Mouse (Mus musculus): ENCODE measurements at regions not wholly inside any gene's neighbourhood (a gene's known extent, or its start where the extent isn't known, plus 50 kb on each side); places are given as distances from the start of the nearest gene placed in this dataset.

DNA sequence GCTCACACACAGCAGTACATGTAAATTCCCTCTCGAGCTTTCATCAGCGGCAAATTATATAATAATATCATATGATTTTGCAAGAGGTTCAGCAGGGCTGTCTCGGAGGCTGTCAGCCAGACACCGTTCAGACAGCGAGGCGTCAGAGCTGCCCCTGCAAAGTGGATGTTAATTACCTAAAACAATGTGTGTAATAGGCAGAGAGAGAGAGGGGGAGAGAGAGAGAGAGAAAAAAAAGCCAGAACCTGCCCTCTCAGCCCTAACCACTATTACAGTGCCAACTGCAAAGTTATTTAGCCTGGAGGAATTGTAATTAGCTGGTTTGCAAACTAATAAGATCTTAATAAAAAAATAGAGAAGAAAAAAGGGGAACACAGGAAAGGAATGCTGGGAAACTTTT lies 225.1 kb upstream of the Msx2 start:
- DNase-seq = peak; percentile 51

DNA sequence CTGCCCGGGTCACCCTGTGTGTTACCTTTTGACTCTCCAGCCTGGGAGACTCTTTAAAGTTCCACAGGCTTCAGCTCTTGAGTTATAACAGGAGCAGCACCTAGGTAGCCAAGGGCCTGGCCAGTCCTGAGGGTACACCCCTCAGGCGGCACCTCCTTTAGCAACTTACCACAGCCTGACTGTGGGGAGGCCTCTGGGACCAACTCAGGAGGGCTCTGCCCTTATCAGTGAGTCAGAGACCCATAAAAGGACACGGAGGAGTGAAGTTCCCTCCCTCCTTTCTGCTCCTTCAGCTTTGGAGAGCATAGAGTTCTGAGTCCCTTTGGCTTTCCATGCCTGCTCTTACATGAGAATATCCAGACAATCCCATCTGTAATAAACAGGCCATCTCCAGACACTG lies 222.5 kb upstream of the Msx2 start:
- DNase-seq = no peak

DNA sequence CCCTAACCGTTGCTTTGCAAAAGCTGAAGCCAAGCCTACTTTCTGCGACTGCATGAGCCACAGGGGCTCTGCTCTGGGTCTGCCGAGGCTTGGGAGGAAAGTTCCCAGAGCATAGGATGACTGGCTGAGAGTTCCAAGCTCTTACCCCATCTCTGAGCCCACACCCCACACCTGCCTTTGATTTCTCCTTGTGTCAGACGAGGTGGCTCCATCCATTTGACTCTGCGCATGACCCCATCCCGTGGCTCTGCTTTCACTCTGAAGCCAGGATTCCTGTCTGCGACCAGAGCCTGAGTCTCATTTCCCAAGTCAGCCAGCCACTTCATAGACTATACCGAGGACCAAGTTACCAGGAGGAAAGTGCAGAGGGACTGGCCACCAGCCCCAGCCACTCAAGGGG lies 216.1 kb upstream of the Msx2 start:
- no peak for DNase-seq

DNA sequence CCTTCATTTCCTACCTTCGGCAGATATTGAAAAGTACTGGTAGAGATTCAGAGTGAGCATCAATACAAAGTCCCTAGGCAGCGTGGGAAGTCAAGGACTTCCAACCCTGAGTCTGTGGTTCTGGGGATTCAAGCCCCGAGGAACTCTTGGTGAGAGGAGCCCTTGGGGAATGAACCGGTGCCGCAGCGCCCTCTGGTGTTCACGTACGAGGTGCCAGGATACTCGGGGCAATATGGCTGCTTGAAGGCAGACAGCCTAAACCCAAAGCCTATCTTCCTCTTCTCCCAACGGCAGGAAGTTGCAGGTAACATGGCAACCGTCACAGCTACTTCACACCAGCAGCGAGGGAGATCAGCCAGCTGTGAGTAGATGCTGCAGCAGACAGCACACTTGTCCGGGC lies 215.6 kb upstream of the Msx2 start:
- DNase-seq = peak; percentile 85

DNA sequence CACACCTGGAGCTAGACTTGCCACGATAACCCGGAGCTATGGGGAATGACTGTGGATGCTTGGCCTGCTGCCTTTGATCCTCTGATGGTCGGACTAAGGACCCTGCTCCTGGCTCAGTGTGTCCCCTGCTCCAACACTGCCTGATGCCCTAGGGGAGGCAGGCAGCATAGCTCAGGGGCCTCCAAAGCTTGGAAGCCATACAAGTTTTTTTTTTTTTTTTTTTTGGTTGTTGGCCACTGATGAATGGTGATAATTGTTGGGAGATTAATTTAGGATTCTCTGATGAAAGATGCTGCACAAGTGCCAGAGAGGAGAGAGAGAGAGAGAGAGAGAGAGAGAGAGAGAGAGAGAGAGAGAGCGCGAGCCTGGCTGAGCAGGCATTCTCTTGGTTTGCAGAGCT lies 211.6 kb upstream of the Msx2 start:
- DNase-seq = peak; percentile 51

DNA sequence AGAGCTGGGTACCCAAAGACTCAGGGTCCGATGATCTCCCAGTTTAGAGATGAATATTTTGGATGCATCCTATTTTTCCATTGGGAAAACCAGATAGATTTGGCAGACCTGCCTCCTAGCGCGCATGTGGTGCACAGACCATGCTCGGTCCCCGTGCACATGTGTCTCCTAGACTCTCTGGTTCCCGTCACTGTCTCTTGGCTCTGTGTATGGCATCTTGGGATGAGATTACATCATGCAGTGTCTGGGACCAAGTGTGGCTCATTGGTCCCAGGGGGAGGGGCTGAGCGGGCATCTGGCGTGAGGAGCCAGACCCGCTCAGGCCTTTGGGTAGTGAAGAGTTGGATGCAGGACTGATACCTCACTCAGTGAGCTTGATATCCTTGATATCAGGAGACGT lies 204.3 kb upstream of the Msx2 start:
- no peak for DNase-seq

DNA sequence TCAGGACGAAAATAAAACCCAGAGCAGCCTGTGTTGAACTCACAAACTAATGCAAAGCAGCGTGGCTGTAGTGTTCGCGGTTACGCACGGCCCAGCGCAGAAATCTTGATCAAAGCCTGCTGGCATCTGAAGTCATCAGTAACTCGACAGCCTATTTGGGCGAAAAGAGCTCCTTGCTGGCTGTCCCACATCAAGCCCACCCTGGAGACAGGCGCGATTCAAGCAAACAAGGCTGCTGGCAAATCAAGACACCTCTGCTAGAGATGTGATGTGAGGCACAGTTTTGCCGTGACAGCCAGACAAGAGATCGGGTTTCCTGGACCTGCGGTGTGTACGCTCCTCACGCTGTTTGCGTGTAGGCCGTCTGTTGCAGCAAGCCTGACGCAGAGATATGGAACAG lies 197.5 kb upstream of the Msx2 start:
- no peak for DNase-seq

DNA sequence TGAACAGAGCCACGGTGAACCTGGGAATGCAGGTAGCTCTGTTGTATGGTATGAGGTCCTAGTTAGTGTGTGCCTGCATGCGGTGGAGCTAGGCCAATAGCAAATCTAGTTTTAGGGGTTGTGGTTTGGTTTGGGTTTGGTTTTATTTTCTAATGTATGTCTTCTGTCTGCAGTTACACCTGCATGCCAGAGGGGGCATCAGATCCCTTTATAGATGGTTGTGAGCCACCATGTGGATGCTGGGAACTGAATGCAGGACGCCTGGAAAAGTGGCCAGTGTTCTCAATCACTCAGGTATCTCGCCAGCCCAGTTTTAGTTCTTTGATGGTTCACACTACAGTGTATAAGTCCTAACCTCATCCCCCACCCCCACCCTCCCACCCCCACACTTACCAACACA lies 194.6 kb upstream of the Msx2 start:
- no peak for DNase-seq

DNA sequence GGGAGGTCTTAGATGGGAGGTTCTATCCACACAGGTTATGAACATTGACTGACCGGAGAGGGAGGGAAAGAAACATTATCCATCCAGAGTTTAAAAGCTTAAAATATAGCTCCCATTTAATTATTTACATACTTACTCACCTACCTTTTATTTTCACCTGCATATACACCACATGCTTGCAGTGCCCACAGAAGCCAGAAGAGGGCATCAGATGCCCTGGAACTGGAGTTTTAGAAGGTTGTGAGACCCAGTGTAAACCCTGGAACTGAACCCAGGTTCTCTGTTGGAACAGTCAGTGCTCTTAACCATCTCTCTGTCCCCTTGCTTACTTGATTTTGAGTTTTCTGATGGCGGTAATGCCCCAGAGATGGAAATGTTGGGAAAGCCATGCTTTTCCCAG lies 192.7 kb upstream of the Msx2 start:
- DNase-seq = no peak

DNA sequence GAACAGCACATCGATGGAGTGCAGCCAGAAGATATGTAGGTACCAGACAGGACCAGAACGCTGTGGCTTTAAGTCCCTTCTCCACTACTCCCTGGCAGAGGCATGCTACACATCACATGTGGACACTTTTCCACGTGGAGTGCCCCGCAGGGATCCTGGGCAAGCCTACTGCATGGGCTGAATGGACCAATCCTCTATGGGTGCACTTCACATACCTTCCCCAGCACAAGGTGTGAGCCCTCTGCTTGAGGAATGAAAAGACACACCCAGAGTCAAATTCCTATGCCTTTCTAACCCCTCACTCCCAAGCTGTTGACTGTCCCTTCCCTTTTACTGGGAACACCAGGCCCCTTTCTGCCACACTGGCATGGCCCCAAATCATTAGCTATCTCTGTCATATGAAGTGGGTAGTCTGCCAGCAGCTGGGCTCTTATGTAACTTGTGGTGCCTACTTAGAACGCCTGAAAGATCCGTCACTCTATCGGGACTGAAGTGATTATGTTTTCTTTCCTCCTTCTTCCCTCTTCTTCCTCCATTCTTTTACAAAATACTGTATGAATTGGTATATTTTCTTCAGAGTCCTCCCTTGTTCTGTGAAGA lies 191.9 kb upstream of the Msx2 start:
- DNase-seq = no peak

DNA sequence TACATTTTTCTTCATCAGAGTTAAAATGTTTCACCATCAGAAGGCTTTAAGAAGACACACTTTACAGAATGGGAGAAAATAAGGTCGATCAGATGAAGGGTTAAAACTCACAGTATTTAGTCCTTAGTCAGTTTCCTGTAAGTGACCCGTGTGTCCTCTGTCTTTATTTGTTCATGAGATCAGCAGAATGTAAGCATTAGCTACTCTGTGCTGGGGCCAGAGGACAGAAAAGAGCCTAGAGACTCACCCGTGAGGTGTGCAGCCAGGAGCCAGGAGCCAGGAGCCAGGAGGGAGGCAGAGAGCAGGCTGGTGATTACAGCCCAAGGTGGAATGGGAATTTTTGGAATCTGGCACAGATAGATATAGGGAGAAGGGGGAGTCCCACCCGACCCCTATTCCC lies 180.0 kb upstream of the Msx2 start:
- DNase-seq = no peak

DNA sequence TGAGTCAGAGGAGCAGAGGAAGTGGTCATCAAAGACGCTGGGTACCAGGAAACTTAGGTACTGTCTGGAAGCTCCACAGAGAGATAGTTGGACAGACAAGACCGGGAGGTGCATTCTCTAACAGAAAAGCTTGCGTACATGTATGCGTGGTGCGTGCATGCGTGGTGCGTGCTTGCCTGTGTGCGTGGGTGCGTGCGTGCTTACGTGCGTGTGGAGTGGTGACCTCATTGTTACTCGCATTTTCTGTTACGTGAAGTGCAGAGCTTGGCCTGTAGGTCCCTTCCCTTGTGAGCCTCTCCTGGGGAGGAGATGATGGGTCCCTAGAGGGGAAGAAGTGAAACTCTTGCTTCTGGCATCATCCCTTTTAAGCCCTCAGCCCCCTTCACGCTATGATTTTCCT lies 175.5 kb upstream of the Msx2 start:
- peak; percentile 43 for DNase-seq

DNA sequence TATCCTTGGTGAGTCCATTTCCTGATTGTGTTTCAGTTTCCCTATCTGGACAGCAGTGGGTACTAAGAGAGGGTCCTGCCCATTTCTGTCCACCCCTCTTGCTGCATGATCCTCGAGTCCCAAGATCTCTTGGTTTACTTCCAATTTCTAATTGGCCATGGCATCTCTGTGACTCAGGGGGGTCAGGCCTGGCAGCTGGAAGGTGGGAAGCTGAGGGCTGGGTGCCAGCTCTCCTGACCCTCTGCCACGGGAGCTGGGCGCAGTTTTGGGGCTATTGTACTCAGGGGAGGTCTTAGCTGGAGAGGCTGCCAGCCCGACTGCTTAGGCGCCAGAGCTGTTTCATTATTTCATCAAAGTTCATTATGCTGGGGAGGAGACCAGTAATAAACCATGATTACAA lies 169.7 kb upstream of the Msx2 start:
- peak; percentile 28 for DNase-seq

DNA sequence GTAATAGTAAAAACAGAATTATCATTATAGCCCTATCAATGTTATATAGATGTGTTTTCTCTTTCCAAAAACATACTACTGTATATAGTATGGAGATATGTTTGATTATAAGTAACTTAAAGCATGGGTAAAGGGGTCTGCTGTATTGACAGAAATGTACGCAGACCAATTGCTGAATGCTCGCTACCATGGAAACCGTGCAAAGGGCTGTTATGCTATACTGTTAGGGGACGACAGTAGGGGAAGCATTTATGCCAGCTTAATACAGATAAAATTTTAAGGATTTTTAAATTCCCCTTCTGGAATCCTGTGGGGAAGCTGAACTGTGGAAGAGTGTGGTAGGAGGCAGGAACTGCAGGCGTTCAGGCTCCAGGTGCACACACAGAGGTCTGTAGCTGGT lies 166.7 kb upstream of the Msx2 start:
- DNase-seq = no peak

DNA sequence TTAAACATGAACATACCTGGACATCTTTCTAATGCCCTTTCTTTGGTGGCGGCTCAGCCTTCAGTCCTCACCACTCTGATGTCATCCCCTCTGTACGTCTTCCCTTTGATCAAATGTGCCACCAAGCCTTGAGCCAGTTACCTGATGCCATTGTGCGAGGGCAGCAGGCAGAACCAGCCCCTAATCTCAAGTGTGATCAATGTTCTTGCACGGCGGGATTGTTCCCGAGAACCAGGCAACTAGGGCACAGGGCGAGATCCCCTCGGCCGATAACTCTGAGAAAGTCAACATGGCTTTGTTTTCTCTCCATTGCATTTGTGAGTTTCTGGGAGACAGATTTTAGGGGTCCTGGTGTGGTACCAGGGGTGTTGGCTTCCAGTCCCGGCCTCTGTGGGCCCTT lies 166.2 kb upstream of the Msx2 start:
- DNase-seq = no peak

DNA sequence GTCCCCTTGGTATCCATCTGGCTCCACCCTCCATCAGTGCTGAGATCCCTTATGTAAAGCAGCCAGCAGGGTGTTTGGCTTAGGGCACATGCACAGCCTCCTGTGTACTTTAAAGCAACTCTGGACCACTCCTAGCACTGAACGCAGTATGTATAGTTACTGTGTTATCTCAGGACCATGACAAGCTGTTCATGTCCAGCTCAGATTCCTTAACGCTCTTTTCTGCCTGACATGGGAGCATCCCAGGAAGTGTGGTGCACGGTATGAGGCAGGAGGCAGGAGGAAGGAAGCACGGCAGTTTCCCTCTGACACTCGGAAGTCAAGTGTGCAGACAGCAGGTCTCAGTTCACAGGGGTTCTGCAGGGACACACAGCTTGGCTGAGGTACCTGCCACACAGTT lies 163.1 kb upstream of the Msx2 start:
- DNase-seq = no peak

DNA sequence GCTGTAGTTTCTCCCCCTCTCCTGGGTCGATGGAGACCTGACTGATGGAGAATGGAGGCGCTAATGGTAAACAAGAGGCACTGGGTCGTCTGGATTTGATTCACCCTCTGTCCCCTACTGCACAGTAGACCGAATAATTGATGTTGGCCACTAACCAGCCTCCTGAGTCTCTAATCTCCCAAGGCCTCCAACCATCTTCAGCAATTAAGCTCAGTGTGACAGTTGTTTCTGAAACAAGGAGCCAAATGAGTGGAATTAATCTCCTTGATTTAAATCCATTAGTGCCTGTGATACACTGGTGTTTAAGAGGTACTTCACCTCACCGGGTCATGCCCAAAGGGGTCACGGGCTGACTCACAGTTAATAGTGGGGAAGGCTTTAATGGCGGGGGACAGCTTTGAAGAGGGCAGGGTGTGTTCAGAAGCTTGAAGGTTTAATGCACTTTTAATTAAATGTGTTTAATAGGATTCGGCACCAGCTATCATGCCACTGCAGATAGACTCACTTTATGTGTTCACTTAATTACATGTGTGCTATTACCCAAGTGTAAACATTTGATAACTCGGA lies 161.8 kb upstream of the Msx2 start:
- DNase-seq = peak; percentile 96

DNA sequence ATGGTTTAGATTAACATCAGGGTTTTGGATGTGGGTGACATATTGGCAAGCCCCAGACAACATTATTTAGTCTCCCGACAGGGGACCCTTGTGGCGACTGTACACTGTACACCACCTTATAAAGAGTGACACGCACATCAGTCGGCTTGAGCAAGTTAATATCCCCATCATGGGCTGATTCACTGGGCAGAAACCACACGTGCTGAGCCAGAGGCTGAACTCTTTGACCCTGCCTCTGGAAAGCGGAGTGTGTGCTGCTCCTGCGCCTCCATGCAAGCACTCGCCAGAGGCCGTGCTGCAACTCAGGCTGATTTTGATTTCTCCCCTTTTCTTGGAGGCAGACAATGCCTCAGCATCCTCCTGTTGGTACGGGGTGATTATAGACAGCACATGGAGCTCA lies 125.2 kb upstream of the Msx2 start:
- DNase-seq = peak; percentile 45

DNA sequence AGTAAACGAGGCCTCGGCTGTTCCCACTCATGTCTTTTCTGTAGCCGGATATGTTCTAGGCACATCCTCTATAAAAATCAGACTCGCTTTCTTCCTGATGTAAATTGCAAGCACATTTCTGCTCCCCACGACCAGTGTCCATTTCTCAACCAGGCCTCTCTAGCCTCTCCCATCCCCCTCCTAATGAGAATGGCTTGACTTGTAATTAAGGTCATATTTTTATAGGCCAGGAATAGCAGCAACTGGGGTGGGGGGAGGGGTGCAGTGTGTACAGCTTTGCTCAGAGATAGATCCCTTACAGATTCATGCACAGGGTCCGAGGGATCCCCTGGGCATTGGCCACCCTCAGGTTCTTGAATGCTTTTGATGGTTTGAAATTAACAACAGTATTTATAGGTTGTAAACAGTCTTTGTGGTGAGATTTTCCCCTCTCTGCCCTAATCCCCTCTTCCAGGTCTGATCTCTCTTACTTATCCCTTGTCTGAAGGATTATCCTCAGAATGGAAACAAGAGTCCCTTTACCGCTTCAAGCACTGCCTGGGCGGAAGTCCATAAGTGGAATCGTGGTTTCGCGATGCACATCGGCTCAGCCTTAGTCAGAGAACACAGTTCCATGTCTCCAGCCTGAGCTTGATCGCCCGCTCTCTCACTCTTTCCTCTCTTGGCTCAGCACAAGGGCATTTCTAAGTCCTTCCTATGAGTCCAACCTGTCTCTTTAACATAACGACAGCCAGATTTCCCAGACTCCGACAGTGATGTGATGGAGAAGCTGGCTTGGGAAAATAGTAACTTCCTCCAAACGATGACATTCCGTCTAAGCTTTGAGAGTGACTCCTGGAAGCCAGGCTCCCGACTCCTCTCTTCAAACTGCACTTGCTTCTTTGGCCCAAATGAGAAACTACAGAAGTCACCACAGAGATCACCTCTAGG lies 124.3 kb upstream of the Msx2 start:
- DNase-seq = peak; percentile 75

DNA sequence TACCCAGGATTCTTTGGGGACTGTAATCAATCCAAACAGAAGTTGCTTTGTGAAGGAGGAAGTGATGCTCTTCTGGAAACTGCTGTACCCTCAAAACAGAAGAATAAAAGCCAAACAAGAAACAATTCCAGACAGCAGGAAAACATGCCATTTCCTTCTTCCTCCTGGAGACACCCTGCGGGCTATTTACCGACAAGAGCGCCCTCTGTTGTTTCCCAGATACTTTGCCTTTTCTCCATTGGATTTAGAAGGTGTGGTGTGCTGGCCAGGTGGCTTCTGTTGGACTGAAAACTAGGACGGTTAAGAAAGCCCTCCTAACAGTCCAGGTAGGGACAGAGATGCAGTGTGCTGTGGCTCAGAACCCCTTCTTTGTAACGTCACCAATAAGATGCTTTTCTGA lies 119.9 kb upstream of the Msx2 start:
- peak; percentile 28 for DNase-seq

DNA sequence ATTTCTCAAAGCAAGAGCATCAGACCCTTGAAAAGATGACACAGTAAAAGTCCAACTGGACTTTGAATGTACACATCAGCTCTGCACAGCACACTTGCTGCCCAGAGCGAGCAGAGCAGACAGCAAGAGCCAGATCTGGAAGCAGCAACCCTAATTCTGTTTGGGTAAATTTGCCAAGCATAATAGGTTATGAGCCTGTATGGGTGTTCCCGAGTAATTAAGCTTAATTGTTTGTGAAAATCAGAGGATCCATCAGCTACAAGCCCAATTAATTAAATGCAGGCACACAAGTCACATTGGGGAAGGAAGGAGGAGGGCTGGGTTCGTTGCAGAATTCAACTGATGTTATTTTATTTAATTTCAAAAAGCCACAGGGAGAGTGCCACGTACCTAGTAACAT lies 113.9 kb upstream of the Msx2 start:
- DNase-seq = peak; percentile 59

DNA sequence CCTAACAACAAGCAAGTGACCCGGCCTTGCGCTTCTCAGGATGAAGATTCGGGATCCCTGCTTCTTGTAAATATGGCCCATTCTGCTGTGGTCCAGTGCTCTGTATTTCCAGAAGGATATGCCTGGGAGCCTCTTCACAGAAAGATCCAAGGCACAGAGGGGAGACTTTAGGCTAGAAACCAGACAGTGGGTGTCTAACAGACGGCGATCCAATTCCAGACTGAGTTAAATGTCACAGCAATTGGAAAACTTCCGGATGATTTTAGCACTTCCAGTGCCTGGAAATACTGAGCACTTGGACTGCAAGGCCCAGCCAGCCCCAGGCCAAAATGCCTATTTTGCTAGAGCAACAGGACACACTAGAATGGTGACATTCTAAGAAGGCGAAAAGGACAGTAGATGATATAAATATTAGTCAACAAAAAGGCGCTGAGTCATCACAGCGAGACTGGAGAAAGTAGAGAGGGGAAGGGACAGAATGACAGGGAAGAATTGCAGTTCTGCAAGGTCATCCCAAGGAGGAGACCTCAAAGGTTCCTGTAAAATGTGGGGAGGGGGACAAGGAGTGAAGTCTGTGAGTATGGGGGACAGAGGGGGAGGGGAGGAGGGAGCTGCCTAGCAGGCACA lies 111.7 kb upstream of the Msx2 start:
- no peak for DNase-seq

DNA sequence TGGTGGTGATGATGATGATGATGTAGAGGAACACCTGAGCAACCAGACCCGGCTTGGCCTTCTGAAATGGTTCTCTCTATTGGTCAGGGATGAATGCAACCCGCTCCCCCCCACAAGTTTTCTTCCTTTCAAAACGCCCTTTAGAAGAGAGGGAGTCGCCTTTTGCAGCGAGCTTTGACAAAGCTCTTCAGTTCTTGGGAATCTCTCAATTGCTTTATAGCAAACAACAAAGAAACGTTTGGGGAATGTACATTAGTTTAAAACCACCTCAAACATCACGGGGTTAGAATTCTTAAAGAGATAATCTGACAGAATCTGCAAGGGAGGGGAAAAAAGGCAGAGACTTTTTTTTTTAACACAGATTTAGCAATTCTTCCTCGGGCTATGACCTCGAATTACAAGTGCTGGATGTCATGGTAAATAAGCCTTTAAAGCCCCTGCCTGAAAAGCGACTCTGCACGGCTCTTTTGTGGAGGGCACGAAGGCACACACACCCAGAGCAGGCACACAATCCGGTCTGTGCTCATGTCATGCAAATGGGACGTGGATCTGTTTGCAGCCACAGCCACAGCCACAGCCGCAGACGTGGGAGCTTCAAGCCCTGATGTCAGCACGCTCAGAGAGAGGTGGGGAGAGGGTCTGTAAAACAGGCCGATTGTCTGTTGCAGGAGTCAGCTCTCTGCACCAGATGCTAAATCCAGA lies 81.2 kb upstream of the Msx2 start:
- peak; percentile 35 for DNase-seq

Data from retina, postnatal 1 day (tissue).